Mouse (Mus musculus) stomach, postnatal 0 days (tissue): ENCODE measurements at regions not wholly inside any gene's neighbourhood (a gene's known extent, or its start where the extent isn't known, plus 50 kb on each side); places are given as distances from the start of the nearest gene placed in this dataset.

Source experiments
- CTCF ChIP-seq: IDR thresholded peaks from 2 replicates; pipeline ENCODE4 v1.5.1; 2016; ENCODE audit warnings: antibody characterized with exemption, low read depth, mild to moderate bottlenecking, moderate library complexity
- EP300 ChIP-seq: optimal IDR thresholded peaks from 2 replicates; pipeline ENCODE3; 2016; ENCODE audit warnings: antibody characterized with exemption

DNA sequence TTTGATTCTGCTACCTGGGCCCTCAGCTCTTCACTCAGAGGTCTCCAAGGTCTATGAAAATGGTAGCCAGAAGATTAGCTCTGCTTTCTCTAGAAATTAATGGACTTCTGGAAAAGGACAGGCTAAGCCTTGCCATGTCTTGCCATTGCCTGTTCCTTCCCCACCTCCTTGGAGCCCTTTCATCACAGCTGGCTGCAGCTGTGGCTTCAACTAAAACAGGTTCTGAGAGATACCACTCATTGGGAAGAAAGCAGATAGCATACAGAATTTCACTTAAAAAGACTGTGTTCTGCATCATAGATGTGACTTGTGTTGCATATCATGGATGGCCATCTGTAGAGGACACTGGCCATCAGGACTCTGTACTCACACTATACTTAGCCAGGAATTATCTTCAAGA, 246.4 kb downstream of the Qk start:
- TF ChIP-seq CTCF: no peak
- no peak for TF ChIP-seq EP300
